Mouse (Mus musculus) C3H10T1/2 (cell line): ENCODE results near the gene Ccl25. TPM values are rescaled to one million over a fixed set of nuclear protein-coding genes. Genes with fewer than 3 reads are reported as not detected.

ENCODE experiments used
- polyA plus RNA-seq, 2 experiments: library from polyadenylated mRNA; unstranded; fragments of >200 nt; fragmentation: generic; extraction: Trizol; gene quantifications; one replicate each; pipeline ENCODE4 v1.2.1; 2012; ENCODE audit warnings: missing spikeins in 2 of 2

The Ccl25 gene
- 10 to 100 TPM in 1 of 2 experiments, 1 to 10 TPM in 1; 2.7 to 12.2 TPM for polyA plus RNA-seq

GRCm38 (mm10) chr8:4324983-4325750 lies at the start of gene Ccl25, which contains the start of gene Elavl1:
Gene Ccl25 (plus strand): TSS chr8:4325210.
Gene Elavl1 (minus strand): TSS chr8:4325413.

GRCm38 (mm10) chr8:4275275-4276110 lies 49.5 kb upstream of the Ccl25 start, which contains the start of gene Timm44:
Gene Timm44 (minus strand): TSS chr8:4275913.

Other genes with a start within 250 kb of the Ccl25 start
- not detected for gene Cd209f, start 219.4 kb upstream of the Ccl25 start, polyA plus RNA-seq
- not detected for gene Cd209g, start 191.1 kb upstream of the Ccl25 start, polyA plus RNA-seq
- 10 to 100 TPM in 1 of 2 experiments, 1 to 10 TPM in 1; 7.0 to 27.1 TPM for gene Evi5l, start 158.6 kb upstream of the Ccl25 start, polyA plus RNA-seq
- gene Prr36, start 107.8 kb upstream of the Ccl25 start, polyA plus RNA-seq, result under 1 TPM; 0.02 to 0.20 TPM
- 1 to 10 TPM; 1.4 to 2.5 TPM for gene Lrrc8e, start 98.4 kb upstream of the Ccl25 start, polyA plus RNA-seq
- gene Map2k7, start 86.5 kb upstream of the Ccl25 start, polyA plus RNA-seq, result 10 to 100 TPM; 12.4 to 29.1 TPM
- under 1 TPM; 0.02 to 0.73 TPM for gene Gm49320, start 86.3 kb upstream of the Ccl25 start, polyA plus RNA-seq
- gene Tgfbr3l, start 77.0 kb upstream of the Ccl25 start, polyA plus RNA-seq, result 1 to 10 TPM in 1 of 2 experiments, under 1 TPM in 1; 0.40 to 6.6 TPM
- 10 to 100 TPM; 52.6 to 62.2 TPM for gene Snapc2, start 72.1 kb upstream of the Ccl25 start, polyA plus RNA-seq
- gene Ctxn1, start 65.9 kb upstream of the Ccl25 start, polyA plus RNA-seq, result 10 to 100 TPM; 46.2 to 69.6 TPM
- 10 to 100 TPM in 1 of 2 experiments, 1 to 10 TPM in 1; 9.3 to 42.5 TPM for gene Timm44, start 49.3 kb upstream of the Ccl25 start, polyA plus RNA-seq
- gene Elavl1, start 203 bp downstream of the Ccl25 start, polyA plus RNA-seq, result 10 to 100 TPM; 18.1 to 38.4 TPM
- 1 to 10 TPM in 1 of 2 experiments, under 1 TPM in 1; 0.37 to 2.0 TPM for gene Cers4, start 167.8 kb downstream of the Ccl25 start, polyA plus RNA-seq